Mouse (Mus musculus): ENCODE measurements around the gene Fli1.

The Fli1 gene

DNA sequence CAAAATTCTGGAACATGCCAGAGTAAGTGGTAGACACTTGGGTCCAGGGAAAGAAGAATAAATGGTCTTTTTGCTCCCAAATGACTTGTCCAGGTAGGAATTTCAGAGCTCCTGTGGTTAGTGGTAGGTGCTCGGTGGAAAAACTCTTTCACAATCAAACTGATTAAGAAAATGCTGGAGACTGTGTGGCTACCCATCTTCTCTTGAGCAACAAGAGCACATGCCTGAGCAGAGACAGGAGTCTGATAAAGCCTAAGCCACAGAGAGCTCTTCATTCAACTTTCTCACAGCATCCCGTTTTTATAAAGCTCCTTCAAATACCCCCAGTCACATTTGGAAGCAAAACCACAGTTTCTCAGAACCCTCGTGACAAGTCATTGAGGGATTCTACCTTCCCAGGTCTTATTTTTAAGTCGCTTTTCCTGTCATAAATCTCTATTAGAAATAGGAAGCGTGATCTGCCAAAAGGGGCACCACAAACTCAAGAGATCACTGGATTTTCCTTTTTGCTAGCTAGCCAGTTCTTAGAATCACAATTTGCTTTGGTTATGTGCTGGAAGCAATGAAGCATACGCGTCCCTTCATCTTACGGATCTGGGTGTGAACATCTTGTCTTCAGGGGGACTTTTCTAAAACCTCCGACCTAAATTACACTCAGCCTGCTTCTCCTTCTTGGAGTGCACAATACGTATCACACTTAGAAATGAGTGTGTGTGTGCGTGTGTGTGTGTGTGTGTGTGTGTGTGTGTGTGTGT, 40.2 kb downstream of the Fli1 start:
- DNase-seq (ENCODE audit: low spot score in 2 of 2): no peak

DNA sequence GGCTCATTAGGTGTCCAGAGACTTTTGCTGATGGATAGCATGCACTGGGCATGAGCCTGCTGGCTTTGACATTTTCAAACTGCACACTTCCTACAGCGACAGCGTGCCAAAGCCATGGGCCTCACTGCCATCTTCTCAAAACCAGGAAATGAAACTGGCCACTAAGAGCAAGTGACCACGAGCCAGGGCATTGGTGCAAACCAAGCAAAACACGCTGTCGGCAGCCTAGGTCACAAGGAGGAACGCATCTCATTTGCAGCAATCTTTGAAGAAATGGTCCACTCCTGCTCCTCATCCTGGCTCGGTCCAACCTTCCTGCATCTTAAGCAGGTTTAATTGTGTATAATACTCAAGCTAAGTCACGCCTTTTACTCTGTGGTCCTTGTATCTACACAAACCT, 41.8 kb downstream of the Fli1 start:
- DNase-seq (ENCODE audit: low spot score in 2 of 2): peak in 1 of 2 experiments; percentile 46

DNA sequence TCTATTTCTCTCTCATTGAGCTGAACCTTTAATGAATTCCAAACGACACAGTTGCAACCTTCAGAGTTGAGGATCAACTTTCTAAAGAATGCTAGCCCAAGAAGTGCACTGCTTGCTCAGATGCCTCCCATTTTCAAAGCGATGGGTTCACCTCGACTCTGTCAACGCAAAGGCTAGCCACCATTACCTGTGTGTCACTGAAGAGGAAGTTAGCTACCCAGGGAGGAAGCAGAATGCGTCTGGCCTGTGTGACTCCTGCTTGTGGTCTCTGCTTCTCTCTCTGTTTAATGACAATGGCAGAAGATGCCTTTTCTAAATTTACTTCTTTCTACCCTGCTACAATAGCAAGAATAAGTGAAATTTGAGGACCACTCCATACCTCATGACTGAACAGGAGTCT, 42.6 kb downstream of the Fli1 start:
- peak in 1 of 2 experiments; percentile 31 for DNase-seq (ENCODE audit: low spot score in 2 of 2)

DNA sequence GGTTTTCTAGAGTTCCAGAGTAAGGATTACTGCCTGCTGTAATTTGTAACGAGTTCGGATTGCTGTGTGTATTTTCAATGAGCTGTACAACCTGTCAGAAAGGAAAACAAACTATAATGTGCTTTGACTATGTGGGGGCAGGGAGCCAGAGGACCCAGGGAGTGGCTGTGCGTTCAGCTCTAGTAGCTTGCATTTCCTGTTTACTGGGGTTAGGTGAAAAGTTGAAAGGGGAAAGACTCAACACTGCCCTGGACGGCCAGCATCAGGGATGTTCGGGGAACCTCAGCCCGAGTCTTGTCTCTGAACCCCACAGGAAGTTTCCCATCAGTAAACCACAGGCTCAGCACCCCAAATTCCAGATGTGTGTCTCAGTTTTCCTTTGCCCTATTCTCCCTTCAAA, 43.2 kb downstream of the Fli1 start:
- DNase-seq (ENCODE audit: low spot score in 2 of 2): peak in 1 of 2 experiments; percentile 36

DNA sequence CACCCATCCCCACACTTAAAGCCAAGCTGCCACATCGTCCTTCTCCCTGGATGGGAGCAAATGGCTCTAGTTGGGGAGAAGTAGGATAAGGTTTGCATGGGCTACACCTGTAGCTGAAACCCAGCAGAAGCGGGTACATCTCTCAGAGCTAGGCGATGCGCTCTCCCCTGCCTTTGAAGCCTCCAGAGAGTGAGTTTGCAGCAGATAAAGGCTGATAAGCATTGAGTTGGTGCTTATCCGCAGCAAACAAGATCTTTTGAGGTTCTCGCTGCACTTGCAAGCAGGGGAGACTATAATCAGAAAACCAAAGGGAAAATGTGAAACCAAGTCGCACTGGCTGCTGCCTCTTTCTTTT, 47.0 kb downstream of the Fli1 start:
- no peak for DNase-seq (ENCODE audit: low spot score in 2 of 2)

DNA sequence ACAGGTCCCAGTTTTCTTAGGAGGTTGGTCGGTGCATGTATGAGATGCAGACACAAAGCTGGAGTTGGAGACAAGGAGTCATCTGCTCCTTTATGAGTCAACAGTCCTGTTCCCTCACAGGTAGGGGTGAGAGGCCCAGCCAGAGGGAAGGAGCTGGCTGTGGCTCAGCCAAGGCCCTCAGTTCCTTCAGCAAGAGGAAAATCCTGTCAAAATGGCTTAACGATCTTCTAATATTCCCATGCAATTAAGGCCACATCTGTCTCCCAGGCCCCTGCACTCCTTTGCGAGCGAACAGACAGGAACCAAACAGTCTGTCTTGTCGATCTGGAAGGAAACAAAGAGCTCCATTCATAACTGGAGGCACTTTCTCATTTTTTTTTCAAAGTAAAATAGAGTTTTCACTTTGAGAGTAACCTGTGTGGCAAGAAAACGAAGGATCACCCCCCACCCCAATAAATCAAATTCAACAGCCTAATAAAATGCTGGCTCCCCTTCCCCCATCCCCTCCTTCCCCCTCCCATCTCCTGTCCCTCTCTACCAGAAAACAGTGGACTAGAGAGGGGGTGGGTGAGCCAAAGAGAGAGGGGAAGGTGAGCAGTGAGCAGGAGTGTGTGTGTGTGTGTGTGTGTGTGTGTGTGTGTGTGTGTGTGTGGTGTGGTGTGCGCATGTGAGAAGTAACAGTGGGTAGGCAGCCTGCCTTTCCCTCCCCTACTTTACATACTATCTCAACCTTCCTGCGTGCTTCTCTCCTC, 47.6 kb downstream of the Fli1 start:
- DNase-seq (ENCODE audit: low spot score in 2 of 2): no peak

DNA sequence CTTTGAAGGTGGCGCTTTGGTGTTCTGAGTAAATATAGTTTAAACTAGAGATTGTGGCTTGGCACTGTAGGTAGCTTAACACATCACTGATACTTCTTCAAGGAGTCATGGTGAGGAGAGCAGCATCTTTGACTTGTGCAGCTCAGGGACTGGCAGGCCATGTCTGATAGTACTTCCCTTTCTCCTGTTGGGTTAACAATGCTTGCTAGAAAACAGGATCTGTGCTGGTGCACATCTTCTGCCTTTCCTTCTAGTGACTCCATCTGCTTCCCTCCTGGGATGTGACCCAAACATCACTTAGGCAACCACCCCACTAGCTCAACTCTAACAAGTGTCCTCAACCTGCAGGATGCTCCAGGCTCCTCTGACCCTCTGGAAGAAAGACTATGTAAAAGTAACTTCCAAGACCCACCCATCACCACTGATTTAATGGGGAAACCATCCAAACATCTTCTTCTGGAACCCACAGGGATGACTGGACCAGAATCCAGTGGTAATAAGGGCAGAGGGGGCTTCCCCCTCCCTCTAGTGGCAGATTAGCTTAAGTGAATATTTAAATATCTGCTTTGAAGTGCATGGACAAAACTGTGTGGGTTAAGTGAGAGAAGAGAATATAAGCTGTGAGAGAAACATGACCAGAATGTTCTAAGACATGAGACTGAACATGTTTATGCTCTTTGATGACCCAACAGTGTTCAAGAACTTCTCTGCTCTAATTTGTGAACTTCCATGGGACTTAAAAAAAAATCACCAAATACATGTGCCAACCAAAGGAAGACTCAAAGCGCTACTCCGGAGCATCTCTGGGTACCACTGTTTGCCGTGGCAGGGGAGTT, 48.9 kb downstream of the Fli1 start:
- no peak for DNase-seq (ENCODE audit: low spot score in 2 of 2)

DNA sequence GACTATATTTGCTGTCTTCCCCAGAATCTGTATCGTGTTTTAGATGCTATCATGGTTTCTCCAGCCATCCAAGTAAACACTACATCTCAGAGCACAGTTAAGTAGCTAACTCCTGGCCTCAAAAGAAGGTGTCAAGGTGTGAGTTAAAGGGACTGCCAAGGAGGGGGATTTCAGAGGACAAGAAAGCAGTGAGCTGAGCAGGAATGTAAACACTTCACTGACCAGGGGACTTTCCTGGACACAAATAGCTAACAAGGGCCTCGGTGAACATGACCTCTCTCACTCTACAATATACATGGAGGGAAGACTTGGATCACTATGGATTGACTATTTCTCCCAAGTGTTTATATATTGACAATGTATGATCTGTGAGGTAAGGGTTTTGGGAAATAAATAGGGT, 49.9 kb downstream of the Fli1 start:
- no peak for DNase-seq (ENCODE audit: low spot score in 2 of 2)

DNA sequence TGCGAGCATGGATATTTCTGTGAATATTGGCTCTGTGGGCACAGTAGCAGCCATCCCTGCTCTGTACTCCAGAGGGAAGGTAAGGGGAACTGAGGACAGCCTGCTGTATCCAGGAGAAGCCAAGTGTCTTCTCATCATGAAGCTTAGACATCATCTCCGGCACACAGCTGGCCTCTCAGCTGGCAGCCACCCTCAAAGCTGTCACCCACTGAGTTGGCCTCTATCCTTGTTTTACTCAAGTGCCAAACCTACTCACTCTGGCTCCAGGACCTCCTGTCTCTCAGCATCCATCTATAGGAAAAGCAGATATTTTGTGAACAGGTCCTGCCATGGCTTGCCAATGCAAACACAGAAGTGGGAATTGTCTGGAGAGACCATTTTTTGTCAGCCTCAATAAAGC, 51.2 kb downstream of the Fli1 start:
- DNase-seq (ENCODE audit: low spot score in 2 of 2): no peak

DNA sequence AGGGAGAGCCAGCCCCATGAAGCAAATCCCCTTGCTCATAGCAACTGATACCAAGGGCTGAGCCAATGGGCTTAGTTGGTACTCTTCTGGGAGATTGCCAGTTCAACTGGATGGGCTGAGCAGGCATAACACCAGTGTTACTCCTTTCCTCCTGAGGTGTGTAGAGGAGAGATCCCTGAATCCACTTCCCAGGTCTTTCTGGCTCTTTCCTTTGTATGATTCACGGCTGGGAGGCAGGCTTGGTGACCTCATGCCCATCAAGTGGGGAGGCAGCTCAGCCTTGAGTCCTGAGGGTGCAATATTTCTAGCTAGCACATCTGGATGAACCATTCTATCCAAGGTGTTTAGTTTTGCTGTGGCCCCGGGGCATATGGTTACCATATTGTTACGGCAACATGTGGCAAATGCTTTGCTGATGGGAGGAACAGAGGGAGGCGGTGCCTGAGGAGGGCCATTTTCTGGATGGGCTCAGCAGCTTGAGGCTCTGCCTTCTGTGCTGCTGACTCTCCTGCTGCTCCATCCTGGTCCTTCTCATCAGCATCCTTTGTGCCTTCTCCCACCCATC, 52.8 kb downstream of the Fli1 start:
- DNase-seq (ENCODE audit: low spot score in 2 of 2): no peak

DNA sequence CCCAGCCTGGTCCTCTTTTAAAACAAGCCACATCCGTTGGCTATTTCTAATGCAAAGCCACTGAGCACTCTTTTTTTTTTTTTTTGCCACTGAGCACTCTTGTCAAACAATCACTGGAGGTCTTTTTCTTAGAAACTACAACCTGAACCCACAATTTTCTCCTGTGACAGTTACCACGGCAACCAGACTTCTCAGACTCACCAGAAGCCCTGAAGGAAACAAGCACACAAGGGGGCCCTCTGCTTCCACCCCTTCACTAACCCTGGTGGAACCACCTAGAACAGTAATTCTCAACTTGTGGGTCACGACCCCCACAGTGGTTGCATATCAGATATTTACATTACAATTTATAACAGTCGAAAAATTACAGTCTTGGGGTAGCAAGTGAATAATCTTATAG, 53.3 kb downstream of the Fli1 start:
- no peak for DNase-seq (ENCODE audit: low spot score in 2 of 2)

DNA sequence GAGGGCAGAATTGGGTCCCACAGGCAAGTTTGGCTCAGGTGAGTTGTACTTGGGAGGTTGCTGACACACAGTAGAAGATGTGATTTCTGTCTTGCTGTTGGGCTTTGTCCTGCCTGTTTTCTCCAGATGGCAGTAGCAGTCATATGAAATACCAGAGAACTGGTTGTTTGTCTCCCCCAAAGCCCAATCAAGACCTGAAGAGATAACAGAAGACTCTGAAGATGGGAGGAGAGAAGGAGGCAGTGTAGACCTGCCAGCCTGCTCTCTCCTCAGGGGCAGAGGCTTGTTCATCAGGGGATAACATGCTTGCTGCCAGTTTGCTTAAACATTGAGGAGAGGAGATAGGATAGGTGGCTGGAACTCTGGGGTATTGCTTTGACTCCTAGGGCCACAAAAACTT, 54.0 kb downstream of the Fli1 start:
- no peak for DNase-seq (ENCODE audit: low spot score in 2 of 2)

DNA sequence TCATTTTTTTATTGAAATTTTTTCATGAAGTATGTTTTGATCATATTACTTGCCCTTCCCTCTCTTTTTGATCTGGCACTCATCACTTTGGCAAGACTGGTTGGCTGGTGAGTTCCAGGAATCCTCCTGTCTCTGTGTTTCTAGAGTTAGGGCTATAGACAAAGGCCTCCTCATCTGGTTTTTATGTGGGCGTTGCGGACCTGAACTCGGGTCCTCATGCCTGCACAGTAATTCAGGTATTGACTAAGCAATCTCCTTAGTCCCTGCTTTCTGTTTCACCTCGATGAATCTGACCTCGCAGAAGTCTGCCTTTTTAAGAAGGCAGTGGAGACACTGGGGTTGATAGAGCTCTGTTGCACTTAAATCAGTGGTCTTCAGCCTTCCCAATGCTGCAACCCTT, 54.8 kb downstream of the Fli1 start:
- DNase-seq (ENCODE audit: low spot score in 2 of 2): no peak

DNA sequence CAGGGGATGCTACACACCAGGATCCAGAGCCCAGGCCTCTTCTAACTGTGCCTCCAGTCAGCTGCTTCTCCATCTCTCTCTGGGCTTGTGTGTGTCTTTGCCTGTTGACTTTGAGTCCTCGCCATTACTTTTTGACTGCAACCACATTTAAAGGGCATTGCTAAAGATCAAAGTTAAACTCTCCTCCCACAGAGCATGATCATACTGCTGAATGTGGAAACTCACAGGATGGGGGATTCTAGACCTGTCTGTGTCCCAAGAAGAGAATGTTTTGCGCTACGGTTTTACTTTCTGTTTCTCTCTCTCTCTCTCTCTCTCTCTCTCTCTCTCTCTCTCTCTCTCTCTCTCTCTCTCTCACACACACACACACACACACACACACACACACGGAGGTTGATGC, 55.3 kb downstream of the Fli1 start:
- no peak for DNase-seq (ENCODE audit: low spot score in 2 of 2)

DNA sequence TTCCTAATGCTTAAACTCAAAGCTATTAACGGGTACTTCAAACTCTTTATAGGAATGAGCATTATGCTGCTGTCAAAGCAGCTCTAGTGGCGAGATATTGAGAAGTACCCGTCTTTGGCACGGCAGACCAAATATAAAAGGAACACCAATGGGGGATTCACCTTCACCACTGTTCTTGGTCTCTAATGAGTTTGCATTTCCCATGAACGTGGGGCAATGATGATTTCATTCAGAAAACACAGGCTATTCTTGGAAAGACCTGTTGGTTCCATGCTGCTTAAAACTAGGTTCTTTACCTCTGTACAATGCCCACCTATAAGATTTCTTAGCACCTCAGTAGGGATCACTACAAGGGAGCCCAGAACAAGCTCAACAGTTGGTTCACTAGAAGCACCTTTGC, 62.2 kb downstream of the Fli1 start:
- DNase-seq (ENCODE audit: low spot score in 2 of 2): no peak

DNA sequence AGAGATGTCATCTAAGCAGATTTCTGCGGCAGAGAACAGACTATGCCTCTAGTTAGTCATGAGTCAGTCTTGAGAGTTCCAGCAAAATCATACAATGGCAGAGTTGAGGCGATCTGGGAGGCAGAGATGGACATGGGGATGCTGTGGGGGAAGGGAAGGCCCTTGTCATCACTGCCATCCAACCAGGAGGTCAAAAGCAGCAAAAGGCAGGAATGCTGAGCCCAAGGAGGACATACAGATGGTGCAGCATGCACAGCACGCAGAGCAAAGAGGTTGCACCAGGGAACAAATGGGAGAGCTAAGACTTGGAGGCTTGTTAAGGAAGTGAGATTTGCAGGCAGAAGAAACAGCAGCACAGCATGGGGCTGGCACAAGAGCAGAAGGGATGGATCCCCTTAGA, 63.9 kb downstream of the Fli1 start:
- no peak for DNase-seq (ENCODE audit: low spot score in 2 of 2)

DNA sequence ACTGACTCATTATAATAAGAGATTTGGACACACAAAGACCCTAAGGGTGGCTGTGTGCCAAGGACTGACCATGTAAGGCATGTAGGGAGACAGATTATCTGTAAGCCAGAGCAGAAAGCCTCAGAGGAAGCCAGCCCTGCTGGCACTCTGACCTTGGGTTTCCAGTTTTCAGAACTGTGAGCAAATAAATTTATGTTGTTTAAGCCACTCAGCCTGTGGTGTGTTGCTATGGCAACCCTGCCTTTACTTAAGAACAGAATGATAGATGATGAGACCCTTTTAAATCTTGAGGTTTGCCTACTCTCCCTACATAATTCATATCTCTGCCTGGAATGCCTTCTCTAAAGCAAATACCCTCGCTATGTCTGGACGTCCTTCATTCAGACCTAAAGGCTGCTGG, 64.6 kb downstream of the Fli1 start:
- no peak for DNase-seq (ENCODE audit: low spot score in 2 of 2)

DNA sequence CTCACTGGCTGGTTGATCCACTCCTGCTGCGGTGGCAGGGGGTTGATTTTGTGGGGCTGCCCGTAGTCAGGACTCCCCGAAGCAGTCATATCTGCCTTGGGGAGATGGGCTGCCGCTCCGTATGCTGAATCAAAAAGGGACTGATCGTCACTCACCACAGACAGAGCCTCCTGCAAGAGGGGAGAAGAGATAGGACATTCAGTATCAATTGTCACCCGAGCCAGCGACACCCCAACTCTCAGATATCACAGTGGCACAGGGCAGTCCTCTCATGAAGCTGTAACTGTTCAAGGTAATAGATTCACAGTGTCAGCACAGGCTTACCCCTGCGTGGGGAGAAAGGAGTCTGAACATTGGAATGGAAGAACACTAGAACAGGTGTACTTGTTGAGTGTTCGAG, 66.1 kb downstream of the Fli1 start:
- no peak for DNase-seq (ENCODE audit: low spot score in 2 of 2)

DNA sequence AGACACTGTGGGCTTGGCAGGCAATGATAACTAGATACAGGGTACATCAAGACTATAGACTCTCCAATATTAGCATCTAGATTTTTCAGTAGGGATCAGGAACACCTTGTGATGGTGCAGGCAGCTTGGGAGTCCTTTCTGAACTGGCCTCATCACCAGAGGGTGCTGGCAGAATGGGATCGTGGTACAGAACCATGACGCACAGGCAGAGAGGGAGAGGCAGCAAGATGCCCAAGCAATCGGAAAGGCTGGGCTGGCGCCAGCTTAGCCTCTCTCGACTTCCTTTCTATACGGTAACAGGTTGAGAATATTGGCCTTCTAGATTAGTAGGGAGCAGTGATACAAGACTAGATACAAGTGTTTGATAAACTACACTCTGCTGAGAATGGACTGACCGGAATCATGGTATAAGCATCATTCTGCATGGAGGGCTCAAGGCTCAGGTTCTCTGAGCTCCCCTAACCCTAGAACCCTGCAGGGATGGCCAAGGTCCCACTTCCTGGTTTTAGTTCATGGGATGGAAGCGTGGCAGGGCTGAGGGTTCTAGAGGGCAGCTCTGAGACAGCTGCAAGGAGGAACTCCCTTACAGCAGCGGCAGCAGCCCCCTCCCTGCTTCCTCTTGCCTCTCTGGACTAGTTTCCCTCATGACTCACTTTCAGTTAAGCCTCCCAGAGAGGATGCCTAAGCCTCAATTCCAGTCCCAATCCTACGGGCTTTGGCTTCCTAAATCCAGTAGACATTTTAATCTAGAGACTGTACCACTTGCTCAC, 67.9 kb downstream of the Fli1 start:
- DNase-seq (ENCODE audit: low spot score in 2 of 2): no peak

DNA sequence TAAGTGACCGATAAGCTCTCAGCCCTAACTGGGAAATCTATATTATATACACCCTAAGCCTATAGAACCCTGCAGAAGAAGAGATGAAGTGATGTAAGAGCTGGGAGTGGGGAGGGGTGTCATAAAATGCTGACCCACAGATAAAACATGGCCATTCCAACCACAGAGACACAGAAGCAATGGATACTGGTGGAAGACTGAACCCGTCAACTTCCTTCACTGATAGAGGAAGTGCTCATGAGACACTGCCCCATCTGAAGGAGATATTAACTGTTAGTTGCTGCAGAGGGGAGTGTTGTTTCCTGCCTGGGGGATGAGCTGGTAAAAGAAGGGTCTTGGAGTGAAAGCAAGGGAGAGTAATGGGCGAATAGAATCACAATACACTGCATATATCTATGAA, 70.3 kb downstream of the Fli1 start:
- no peak for DNase-seq (ENCODE audit: low spot score in 2 of 2)

DNA sequence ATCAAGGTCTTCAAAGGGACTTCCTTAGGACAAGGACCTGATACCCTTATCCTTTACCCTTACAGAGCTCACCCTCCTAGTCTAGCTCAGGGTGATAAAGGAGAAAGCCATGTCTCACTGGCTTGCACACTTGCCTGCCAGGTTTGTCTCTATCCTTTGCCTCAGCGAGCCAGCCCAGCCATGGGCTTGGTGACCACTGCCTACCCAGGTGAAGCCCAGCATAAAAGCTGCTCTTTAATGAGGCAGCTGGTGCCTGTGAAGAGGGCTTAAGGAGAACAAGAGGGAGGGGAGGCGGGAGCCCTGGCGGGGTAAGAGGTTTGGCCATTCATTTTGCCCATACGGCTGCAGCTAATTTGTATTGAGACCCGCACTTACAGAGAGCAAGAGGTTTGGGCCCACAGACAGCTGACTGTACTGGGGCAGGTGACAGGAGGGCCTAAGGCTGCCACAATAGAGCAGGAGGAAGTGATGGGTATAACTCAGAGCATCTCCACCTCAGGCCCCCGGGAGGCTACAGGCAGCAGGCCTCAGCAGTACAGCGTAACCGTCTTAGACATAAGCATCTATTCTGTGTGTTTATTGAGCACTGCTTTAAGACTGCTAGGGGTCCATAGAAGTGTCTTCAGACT, 73.4 kb downstream of the Fli1 start:
- DNase-seq (ENCODE audit: low spot score in 2 of 2): no peak
